Mouse (Mus musculus): Measurements from ENCODE around the gene Tead1. TPM values are rescaled to one million over a fixed set of nuclear protein-coding genes. Genes with fewer than 3 reads are reported as not detected.

The Tead1 gene
- total RNA-seq, 2 experiments from 2014 or later = not detected

GRCm38 (mm10) chr7:112684626-112685561 lies 5.8 kb downstream of the Tead1 start:
- no peak for ATAC-seq (ENCODE audit: poor library complexity, severe bottlenecking)

- ATAC-seq (ENCODE audit: poor library complexity, severe bottlenecking) = no peak
Measured at GRCm38 (mm10) chr7:112685993-112686392, 6.9 kb downstream of the Tead1 start.

DNA sequence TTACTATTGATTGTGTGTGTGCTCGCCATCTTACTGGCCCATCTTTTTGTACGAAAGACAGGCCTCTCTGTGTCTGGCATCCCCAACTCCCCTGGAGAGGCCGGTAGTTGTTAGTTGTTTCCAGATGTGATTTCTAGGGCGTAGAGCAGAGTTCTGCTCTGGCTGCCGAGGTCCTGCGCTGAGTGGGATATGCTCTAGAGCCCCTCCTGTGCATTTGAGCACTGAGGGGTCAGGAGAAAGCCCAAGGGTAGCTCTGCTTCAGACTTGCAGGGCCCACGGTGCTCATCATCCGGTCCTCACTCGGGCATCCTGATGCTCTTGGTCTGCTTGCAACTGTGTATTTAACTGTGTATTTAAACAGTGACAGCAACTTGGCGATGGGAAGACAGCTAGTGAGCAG lies 7.5 kb downstream of the Tead1 start:
- ATAC-seq (ENCODE audit: poor library complexity, severe bottlenecking) = no peak

- no peak for ATAC-seq (ENCODE audit: poor library complexity, severe bottlenecking)
Measured at GRCm38 (mm10) chr7:112688425-112689001, 9.4 kb downstream of the Tead1 start.

- no peak for ATAC-seq (ENCODE audit: poor library complexity, severe bottlenecking)
Measured at GRCm38 (mm10) chr7:112690836-112691781, 12.0 kb downstream of the Tead1 start.

GRCm38 (mm10) chr7:112693566-112693965 lies 14.4 kb downstream of the Tead1 start:
- no peak for ATAC-seq (ENCODE audit: poor library complexity, severe bottlenecking)

- ATAC-seq (ENCODE audit: poor library complexity, severe bottlenecking) = no peak
Measured at GRCm38 (mm10) chr7:112696777-112697161, 17.7 kb downstream of the Tead1 start.

GRCm38 (mm10) chr7:112697162-112697841 lies 18.2 kb downstream of the Tead1 start:
- no peak for ATAC-seq (ENCODE audit: poor library complexity, severe bottlenecking)

- no peak for ATAC-seq (ENCODE audit: poor library complexity, severe bottlenecking)
Measured at GRCm38 (mm10) chr7:112700082-112700481, 21.0 kb downstream of the Tead1 start.

- no peak for ATAC-seq (ENCODE audit: poor library complexity, severe bottlenecking)
Measured at GRCm38 (mm10) chr7:112703341-112703740, 24.2 kb downstream of the Tead1 start.

GRCm38 (mm10) chr7:112705870-112706269 lies 26.8 kb downstream of the Tead1 start:
- ATAC-seq (ENCODE audit: poor library complexity, severe bottlenecking) = no peak

DNA sequence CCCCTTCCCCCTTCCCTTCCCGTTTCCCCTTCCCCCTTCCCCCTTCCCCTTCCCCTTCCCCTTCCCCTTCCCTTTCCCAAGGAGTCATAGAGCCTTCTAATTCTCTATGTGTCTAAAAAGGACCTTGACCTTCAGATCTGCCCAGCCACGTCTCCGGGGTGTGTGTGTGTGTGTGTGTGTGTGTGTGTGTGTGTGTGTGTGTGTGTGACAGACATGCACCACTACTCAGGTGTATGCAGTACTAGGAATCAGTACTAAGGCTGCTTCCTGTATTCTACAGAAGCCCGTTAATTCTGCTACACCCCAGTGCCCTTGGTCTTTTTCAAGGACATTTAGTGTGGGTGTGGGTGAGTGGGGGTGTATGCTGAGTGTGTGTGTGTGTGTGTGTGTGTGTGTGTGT lies 27.6 kb downstream of the Tead1 start:
- ATAC-seq (ENCODE audit: poor library complexity, severe bottlenecking) = no peak

GRCm38 (mm10) chr7:112710409-112711107 lies 31.4 kb downstream of the Tead1 start:
- no peak for ATAC-seq (ENCODE audit: poor library complexity, severe bottlenecking)

DNA sequence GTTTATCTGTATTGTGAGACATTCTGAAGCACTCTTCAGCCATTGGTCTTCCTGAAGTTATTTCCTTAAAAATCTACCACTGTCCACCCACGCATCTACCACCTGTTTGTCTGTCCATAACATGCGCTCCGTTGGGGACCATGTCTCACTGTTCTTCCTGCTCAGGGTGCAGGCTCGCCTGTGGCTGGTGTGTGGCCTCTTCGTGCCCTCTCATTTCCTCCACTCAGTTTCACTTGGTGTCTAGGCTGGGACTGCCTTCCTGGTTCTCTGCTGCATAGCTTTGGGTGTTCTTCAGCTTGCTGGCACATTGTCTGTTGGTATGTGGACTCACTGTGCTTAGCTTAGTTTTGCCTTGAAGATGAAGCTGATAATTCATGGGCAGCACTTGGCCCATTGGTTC lies 32.9 kb downstream of the Tead1 start:
- ATAC-seq (ENCODE audit: poor library complexity, severe bottlenecking) = peak; percentile 33; the same call in 1 of the 2 replicates

- no peak for ATAC-seq (ENCODE audit: poor library complexity, severe bottlenecking)
Measured at GRCm38 (mm10) chr7:112713509-112713908, 34.4 kb downstream of the Tead1 start.

GRCm38 (mm10) chr7:112714783-112715182 lies 35.7 kb downstream of the Tead1 start:
- no peak for ATAC-seq (ENCODE audit: poor library complexity, severe bottlenecking)

GRCm38 (mm10) chr7:112716701-112717100 lies 37.6 kb downstream of the Tead1 start:
- ATAC-seq (ENCODE audit: poor library complexity, severe bottlenecking) = no peak

DNA sequence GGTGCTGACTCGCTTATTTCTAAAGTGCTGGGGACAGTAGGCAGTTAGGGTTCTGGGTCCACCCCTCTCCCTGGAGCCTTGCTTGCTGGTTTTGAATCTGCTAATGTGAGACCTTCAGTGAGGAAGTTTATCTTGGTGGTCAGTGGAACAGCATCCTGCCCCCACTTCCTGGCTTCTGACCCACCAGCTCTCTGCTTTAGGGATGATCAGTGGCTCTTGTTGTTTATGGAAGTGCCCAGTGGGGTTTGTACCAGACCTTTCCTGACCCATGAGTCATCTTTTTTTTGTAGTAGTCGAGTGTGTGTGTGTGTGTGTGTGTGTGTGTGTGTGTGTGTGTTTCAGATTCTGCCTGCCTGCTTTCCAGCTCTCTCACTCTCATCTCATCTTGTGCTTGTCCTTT lies 38.6 kb downstream of the Tead1 start:
- no peak for ATAC-seq (ENCODE audit: poor library complexity, severe bottlenecking)

DNA sequence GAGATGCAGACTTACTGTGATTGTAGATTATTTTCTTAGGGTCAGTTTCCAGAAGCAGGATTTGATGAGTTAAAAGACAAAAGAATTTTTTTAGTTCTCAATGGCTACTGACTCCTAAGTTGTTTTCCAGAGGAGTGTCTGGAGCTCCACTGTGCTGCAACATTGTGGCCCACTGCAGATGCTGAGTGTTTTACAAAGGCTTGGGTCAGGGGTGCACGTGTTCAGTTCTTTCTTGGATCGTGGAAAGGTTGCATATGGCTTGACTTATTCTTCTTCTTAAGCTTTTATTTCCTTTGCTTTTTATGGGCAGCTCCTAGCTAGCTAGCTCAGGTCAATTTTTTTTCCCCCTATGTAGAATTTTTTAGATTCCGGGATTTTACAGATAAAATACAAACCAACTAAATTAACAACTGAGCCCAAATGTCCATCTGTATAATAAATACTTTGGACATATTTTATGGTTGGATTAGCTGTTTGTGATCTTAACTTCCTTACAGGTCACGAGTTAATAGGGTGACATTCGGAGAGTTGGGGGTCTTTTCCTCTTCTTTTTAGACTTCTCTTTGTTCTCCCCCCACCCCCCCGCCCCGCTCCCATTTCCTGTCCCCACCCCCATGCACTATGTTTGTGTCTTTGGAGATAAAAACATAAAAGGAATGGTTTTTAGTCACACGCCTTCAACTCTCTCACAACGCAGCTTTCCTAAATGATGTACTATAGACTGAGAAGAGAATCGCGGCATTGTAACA lies 40.5 kb downstream of the Tead1 start:
- ATAC-seq (ENCODE audit: poor library complexity, severe bottlenecking) = no peak
